Mouse (Mus musculus) embryonic fibroblast, embryonic 13.5 days (primary cell): Measurements from ENCODE around the gene Ccnf.

ENCODE experiments used
- CTCF ChIP-seq: IDR thresholded peaks from 2 replicates; pipeline ENCODE4 v1.5.1; 2011; ENCODE audit warnings: mild to moderate bottlenecking, control low read depth, low read length, moderate library complexity, borderline replicate concordance; ENCODE audit not compliant: insufficient read depth
- POLR2A ChIP-seq: IDR thresholded peaks from 2 replicates; pipeline ENCODE4 v1.6.1; 2011; ENCODE audit warnings: low read depth, mild to moderate bottlenecking, control low read depth, low read length, moderate library complexity

GRCm38 (mm10) chr17:24210591-24210990 is 40.7 kb downstream of the Ccnf start:
- no peak for TF ChIP-seq CTCF
- TF ChIP-seq POLR2A, result no peak
